Mouse (Mus musculus) left cerebral cortex, adult 2 months (tissue): ENCODE measurements around the gene Mtx3. TPM values are rescaled to one million over a fixed set of nuclear protein-coding genes. Genes with fewer than 3 reads are reported as not detected.

Experiments used
- DNase-seq, 2 experiments: peaks; one replicate each; pipeline ENCODE4 v3.0.0; 2021 to 2022; ENCODE audit warnings: low spot score in 2 of 2, mixed read lengths in 1 of 2; ENCODE audit errors: extremely low spot score in 1 of 2
- H3K27ac ChIP-seq: fragments of 200-600 bp; 2 replicates; pipeline ENCODE4 v1.8.1; 2022
- H3K4me3 ChIP-seq: fragments of 200-600 bp; 2 replicates; pipeline ENCODE4 v1.8.1; 2022
- CTCF ChIP-seq: fragments of 200-600 bp; IDR thresholded peaks from 2 replicates; pipeline ENCODE4 v1.8.1; 2022; ENCODE audit warnings: antibody characterized with exemption, mild to moderate bottlenecking, moderate library complexity
- intact Hi-C: fragments of 180-260 bp; cut with DNase I; formaldehyde crosslinking; loops from one replicate; pipeline ENCODE4 v1.15.1; 2025
- total RNA-seq, 2 experiments: library from RNA; stranded (reverse); gene quantifications; 2 replicates each; pipeline ENCODE4 v1.2.3; 2021

The Mtx3 gene
- total RNA-seq, 2 experiments from 2014 or later = 30.2 to 30.9 TPM

- TF ChIP-seq CTCF = no peak
- Histone ChIP-seq H3K4me3 (no peak overlapping the region), H3K27ac (no peak overlapping the region)
- DNase-seq = no peak
- intact Hi-C loops = no loop called here
Observed at GRCm38 (mm10) chr13:92884930-92885329, 40.4 kb downstream of the Mtx3 start.

DNA sequence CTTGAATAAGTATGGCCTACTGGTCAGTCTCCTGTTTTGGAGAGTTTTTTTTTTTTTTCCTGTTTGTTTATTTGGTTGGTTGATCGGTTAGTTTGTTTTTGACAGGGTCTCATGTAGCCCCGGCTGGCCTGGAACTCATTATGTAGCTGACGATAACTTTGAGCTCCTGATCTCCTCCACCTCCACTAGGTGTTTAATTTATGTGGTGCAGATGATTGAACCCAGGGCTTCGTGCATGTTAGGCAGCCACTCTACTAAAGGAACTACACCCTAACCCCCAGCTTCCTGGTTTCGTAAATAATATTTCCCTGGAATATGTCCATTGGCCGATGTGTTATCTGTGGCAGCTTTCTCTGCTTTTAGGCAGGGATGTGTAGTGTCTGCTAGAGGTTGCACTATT is 54.5 kb downstream of the Mtx3 start:
- no peak overlapping the region for H3K27ac ChIP-seq
- no peak overlapping the region for H3K4me3 ChIP-seq
- intact Hi-C loops = no loop called here
- DNase-seq = no peak
- no peak for TF ChIP-seq CTCF

- Histone ChIP-seq H3K4me3 (no peak overlapping the region), H3K27ac (no peak overlapping the region)
- no peak for TF ChIP-seq CTCF
- intact Hi-C loops = no loop called here
- no peak for DNase-seq
Observed at GRCm38 (mm10) chr13:92903291-92903690, 58.7 kb downstream of the Mtx3 start.

DNA sequence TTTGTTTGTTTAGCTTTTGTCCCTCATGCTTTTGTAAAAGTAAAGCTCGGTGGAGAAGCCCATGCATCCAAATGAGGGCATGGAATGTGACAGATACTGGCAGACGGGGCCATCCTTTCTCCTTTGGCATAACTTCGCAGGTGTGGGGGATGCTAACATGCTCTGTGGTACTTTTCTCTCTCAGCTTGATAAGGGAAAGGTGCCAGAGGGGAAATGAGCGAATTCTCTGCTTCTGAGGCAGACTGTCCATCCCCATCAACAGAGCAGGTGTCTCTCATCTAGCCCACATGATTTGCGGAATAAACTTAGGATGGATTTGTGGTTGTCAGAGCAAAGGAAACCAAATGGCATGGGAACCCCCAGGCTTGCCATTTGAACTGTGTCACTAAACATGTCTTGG is 61.4 kb downstream of the Mtx3 start:
- DNase-seq = no peak
- intact Hi-C loops = no loop called here
- Histone ChIP-seq H3K27ac (no peak overlapping the region), H3K4me3 (no peak overlapping the region)
- TF ChIP-seq CTCF = no peak

DNA sequence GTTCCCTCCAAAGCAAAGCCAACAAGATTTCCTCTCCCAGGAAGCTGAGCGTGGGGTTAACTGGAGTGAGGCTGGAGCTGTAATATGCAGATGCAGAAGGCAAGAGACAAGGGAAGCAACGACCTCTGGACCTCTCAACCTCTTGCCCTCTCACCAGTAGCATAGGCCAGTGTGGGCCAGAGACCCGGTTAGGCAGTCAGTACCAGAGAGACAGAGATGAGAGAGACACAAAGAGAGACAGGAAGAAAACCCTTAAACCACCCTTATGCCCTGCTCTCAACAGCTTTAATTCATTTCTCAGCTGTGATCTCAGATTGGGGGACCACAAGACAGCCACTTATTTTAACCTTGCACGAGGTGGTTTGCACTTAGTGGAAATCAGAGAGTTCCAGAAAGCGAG is 62.8 kb downstream of the Mtx3 start:
- no peak for DNase-seq
- intact Hi-C loops = no loop called here
- TF ChIP-seq CTCF = no peak
- Histone ChIP-seq H3K4me3 (no peak overlapping the region), H3K27ac (no peak overlapping the region)

Other genes starting within 250 kb of the Mtx3 start
- 10 to 100 TPM; 62.3 to 62.4 TPM for gene Serinc5, start 233.7 kb upstream of the Mtx3 start, total RNA-seq
- 1 to 10 TPM; 3.4 to 5.8 TPM for gene Thbs4, start 49.9 kb upstream of the Mtx3 start, total RNA-seq